Mouse (Mus musculus) forebrain, embryonic 13.5 days (tissue): ENCODE measurements around the gene Fam173a. TPM values are rescaled to one million over a fixed set of nuclear protein-coding genes. Genes with fewer than 3 reads are reported as not detected.

Experiments
- ATAC-seq: fragments of 200-750 bp; cut with Nextera tagmentation; 2 replicates; pipeline ENCODE4 v1.8.0; 2017
- H3K27ac ChIP-seq: fragments of 300-500 bp; sonication (generic); 2 replicates; pipeline ENCODE4 v1.5.1; 2015; ENCODE audit warnings: inconsistent platforms, mild to moderate bottlenecking, moderate library complexity
- H3K27me3 ChIP-seq: fragments of 300-500 bp; sonication (generic); 2 replicates; pipeline ENCODE4 v1.6.1; 2015; ENCODE audit warnings: mild to moderate bottlenecking, inconsistent platforms
- H3K36me3 ChIP-seq: fragments of 300-500 bp; sonication (generic); 2 replicates; pipeline ENCODE4 v1.6.1; 2015; ENCODE audit warnings: mild to moderate bottlenecking, inconsistent platforms; ENCODE audit not compliant: poor library complexity, severe bottlenecking
- H3K4me1 ChIP-seq: fragments of 300-500 bp; sonication (generic); 2 replicates; pipeline ENCODE4 v1.6.1; 2015; ENCODE audit warnings: inconsistent platforms
- H3K4me2 ChIP-seq: fragments of 300-500 bp; sonication (generic); 2 replicates; pipeline ENCODE4 v1.6.1; 2015; ENCODE audit warnings: inconsistent platforms, mild to moderate bottlenecking, moderate library complexity
- H3K4me3 ChIP-seq: fragments of 300-500 bp; sonication (generic); 2 replicates; pipeline ENCODE4 v1.5.1; 2015; ENCODE audit warnings: mild to moderate bottlenecking, inconsistent platforms
- H3K9ac ChIP-seq: fragments of 300-500 bp; sonication (generic); 2 replicates; pipeline ENCODE4 v1.6.1; 2015; ENCODE audit warnings: mild to moderate bottlenecking, inconsistent platforms
- H3K9me3 ChIP-seq: fragments of 300-500 bp; sonication (generic); replicated peaks from 2 replicates; pipeline ENCODE4 v1.6.1; 2016; ENCODE audit warnings: inconsistent platforms
- WGBS: fragments of 180-500 bp; shearing (Covaris S2); methylation state at CpG from one replicate; pipeline ENCODE4 v1.1.7; 2015; 5-methylcytosine and 5-hydroxymethylcytosine counted together
- polyA plus RNA-seq: library from polyadenylated mRNA; unstranded; fragments of >200 nt; fragmentation: Nextera tagmentation; extraction: Ambion mirVana; gene quantifications from 2 replicates; pipeline ENCODE4 v1.2.1, GENCODE M21; 2015

Gene Fam173a
- polyA plus RNA-seq, 1 experiment from 2014 or later, result 75.5 TPM

DNA sequence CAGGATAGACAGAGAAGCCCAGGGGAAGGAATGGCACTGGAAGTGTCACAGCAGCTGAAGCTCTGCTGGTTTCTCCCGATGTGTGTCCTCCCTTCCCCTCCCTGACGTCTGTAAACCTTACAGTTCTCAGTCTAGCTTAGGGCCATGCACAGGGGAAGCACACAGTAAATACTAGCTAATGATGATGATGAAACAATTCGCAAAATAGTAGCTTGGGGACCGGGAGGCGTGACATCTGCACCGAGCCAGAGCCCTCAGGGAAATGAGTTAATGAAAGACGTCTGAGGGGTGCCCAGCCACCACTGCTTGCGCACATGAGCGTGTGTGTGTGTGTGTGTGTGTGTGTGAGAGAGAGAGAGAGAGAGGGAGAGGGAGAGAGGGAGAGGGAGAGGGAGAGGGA is 23.4 kb downstream of the Fam173a start:
- no peak for ATAC-seq
- H3K4me2 ChIP-seq, result no peak overlapping the region
- no peaks in the 10 kb centered on the region for H3K36me3 ChIP-seq
- H3K27ac ChIP-seq, result no peak overlapping the region
- peaks cover 16% of the 10 kb centered on the region for H3K4me1 ChIP-seq
- WGBS, result 60% methylated on average over 9 of the region's 9 CpGs
- peaks cover 14% of the 10 kb centered on the region for H3K27me3 ChIP-seq
- no peaks in the 10 kb centered on the region for H3K9me3 ChIP-seq
- H3K4me3 ChIP-seq, result no peak overlapping the region
- H3K9ac ChIP-seq, result no peak overlapping the region

DNA sequence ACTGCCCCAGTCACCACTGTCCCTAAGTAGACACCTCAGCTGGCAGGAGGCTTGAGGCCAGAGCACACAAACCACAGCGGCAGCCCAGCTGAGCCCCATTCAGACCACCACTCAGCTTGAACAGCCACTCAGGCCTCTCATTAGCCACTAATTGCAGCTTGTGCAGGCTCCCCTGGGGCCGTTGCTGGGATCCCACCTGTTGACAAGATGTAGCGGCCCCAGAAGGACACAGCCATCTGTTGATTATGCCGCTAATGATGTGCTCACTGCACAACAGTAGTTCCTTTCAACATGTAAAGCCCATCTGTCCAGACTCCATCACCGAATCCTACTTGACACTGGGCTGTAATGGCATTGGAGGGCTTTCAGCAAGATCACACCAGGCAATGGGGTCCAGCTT is 26.8 kb downstream of the Fam173a start:
- Histone ChIP-seq H3K36me3 (no peaks in the 10 kb centered on the region), H3K4me2 (no peak overlapping the region), H3K27ac (no peak overlapping the region), H3K9ac (0 out of 2 replicates have a peak overlapping the region, but pooled peaks have one; percentile 1), H3K4me1 (peaks cover 10% of the 10 kb centered on the region), H3K4me3 (no peak overlapping the region), H3K9me3 (no peaks in the 10 kb centered on the region), H3K27me3 (peaks cover 14% of the 10 kb centered on the region)
- WGBS, result 14% methylated on average over 5 of the region's 5 CpGs
- ATAC-seq, result peak; percentile 74; the same call in 1 of the 2 replicates

DNA sequence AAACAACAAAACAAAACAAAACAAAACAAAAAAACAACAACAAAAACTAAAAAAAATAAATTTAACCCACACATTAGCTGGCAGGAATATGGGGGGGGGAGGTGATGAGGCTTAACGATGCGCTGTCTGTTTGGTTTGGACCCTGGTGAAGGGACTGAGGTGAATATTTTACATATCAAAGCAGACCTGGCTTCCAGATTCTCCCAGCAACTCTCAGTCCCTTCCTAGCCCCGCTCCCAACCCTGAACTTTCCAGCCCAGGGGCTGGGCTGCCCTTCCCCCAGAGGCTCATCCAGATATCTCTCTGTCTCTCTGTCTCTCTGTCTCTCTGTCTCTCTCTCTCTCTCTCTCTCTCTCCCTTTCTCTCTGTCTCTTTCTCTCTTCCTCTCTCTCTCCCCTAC is 30.1 kb downstream of the Fam173a start:
- H3K4me3 ChIP-seq, result no peak overlapping the region
- H3K9ac ChIP-seq, result no peak overlapping the region
- H3K36me3 ChIP-seq, result no peaks in the 10 kb centered on the region
- 0 out of 2 replicates have a peak, but pooled peaks cover 7% of the 10 kb centered on the region for H3K27me3 ChIP-seq
- peaks cover 10% of the 10 kb centered on the region for H3K4me1 ChIP-seq
- H3K4me2 ChIP-seq, result no peak overlapping the region
- ATAC-seq, result no peak
- 34% methylated on average over 3 of the region's 3 CpGs for WGBS
- no peaks in the 10 kb centered on the region for H3K9me3 ChIP-seq
- H3K27ac ChIP-seq, result no peak overlapping the region

DNA sequence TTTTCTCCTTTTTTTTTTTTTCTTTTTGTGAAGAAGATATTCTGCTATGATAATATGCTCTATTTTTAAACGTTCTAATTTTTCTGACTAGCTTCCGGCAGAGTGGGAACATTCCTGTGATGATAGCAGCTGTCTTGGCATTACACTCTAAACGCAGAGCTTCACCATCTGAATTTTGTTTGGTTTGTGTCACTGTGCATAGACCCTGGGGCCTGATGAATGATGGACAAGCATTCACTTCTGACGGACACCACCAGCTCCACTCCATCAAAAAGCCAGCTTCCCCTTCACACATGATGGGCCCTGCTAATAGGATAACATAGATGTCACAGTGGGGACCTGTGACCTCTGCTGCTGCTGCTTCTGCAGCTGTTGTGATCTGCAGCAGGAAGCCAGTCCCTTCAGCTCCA is 31.1 kb downstream of the Fam173a start:
- Histone ChIP-seq H3K9ac (no peak overlapping the region), H3K27me3 (0 out of 2 replicates have a peak, but pooled peaks cover 4% of the 10 kb centered on the region), H3K36me3 (no peaks in the 10 kb centered on the region), H3K4me3 (no peak overlapping the region), H3K4me2 (no peak overlapping the region), H3K27ac (no peak overlapping the region), H3K9me3 (no peaks in the 10 kb centered on the region), H3K4me1 (peaks cover 9% of the 10 kb centered on the region)
- WGBS, result 57% methylated on average over 4 of the region's 4 CpGs
- no peak for ATAC-seq

DNA sequence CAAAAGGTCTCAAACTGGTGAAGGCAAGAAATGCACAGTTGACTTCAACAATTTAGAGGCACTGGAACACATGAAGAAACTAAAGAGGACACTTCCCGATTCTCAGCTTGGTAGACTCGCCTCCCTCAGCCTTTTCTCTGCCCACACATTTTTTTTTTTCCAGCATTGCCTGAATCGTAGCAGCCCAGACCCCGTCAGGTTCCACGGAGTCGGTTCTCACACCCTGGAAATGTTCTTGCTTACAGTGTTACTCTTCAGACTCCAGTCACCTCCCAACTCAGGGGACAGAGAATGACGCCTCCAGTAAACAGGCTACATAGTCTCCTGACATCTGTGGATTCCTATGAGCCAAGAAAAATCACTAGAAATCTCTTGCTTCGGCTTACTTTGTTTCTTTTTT is 32.6 kb downstream of the Fam173a start:
- no peak for ATAC-seq
- Histone ChIP-seq H3K4me2 (no peak overlapping the region), H3K27ac (no peak overlapping the region), H3K27me3 (0 out of 2 replicates have a peak, but pooled peaks cover 4% of the 10 kb centered on the region), H3K36me3 (no peaks in the 10 kb centered on the region), H3K4me3 (no peak overlapping the region), H3K9ac (no peak overlapping the region), H3K4me1 (no peaks in the 10 kb centered on the region), H3K9me3 (no peaks in the 10 kb centered on the region)
- 80% methylated on average over 8 of the region's 8 CpGs for WGBS

DNA sequence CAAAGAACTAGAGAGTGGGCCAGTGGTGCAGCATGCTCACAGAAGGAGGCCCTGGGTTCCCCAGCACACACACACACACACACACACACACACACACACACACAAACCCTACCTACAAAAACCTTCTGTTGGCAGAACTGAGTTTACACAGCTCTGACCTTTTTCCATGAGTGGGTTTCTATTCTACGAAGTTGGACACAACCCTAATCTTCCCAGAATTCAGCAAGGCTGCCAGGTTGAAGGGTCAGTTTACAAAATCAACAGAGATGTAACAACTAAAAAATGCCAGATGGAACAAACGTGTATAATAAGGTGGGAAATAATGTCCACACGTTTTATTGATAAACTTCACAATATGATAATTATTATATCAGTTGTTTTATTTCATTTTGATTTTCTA is 35.0 kb downstream of the Fam173a start:
- Histone ChIP-seq H3K9ac (no peak overlapping the region), H3K4me2 (no peak overlapping the region), H3K27me3 (0 out of 2 replicates have a peak, but pooled peaks cover 4% of the 10 kb centered on the region), H3K4me1 (no peaks in the 10 kb centered on the region), H3K9me3 (no peaks in the 10 kb centered on the region), H3K36me3 (no peaks in the 10 kb centered on the region), H3K4me3 (no peak overlapping the region), H3K27ac (no peak overlapping the region)
- no peak for ATAC-seq
- WGBS, result 80% methylated on average over 3 of the region's 3 CpGs

DNA sequence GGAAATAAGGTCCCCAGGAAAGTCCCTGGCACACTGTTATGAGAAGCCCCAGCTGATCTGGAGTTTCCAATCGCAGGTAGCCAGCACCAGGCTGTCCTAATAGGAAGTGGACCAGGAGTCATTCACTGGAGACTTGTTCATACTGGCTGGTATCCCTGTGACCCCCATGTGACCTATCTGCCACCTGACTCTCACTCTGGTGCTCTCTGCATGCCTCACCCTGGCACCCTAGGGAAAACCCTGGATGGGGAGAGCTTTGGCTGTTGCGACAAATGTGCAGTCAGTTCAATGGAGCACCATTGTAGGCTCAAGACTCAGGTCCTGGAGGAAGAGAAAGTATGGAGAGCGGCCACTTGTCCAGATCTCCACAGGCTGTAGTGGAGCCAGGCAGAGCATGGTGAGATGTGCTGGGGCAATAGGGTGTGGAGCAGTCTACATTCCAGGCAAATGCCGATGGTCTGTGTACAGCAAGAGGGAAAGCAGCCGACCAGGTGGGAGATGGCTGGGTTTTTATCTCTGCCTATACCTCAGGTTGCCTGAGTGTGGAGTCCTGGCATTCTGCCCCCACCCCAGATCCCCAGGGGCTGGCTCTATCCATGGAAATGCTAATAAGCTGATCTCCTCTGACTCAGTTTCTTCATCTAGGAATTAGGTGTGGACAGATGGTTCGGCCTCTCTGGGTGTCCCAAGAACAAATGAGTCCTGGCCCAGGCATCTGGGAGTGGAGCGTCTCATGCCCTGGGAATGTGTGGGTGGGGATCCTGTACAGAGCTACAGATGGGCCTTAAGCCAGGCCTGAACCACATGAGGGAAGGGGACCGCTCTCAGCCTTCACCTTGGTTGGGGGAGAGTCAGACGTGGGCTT is 36.1 kb downstream of the Fam173a start:
- Histone ChIP-seq H3K4me2 (no peak overlapping the region), H3K4me1 (peaks cover 2% of the 10 kb centered on the region), H3K36me3 (no peaks in the 10 kb centered on the region), H3K27me3 (0 out of 2 replicates have a peak, but pooled peaks cover 4% of the 10 kb centered on the region), H3K9ac (no peak overlapping the region), H3K27ac (no peak overlapping the region), H3K4me3 (no peak overlapping the region), H3K9me3 (no peaks in the 10 kb centered on the region)
- 80% methylated on average over 9 of the region's 9 CpGs for WGBS
- no peak for ATAC-seq

DNA sequence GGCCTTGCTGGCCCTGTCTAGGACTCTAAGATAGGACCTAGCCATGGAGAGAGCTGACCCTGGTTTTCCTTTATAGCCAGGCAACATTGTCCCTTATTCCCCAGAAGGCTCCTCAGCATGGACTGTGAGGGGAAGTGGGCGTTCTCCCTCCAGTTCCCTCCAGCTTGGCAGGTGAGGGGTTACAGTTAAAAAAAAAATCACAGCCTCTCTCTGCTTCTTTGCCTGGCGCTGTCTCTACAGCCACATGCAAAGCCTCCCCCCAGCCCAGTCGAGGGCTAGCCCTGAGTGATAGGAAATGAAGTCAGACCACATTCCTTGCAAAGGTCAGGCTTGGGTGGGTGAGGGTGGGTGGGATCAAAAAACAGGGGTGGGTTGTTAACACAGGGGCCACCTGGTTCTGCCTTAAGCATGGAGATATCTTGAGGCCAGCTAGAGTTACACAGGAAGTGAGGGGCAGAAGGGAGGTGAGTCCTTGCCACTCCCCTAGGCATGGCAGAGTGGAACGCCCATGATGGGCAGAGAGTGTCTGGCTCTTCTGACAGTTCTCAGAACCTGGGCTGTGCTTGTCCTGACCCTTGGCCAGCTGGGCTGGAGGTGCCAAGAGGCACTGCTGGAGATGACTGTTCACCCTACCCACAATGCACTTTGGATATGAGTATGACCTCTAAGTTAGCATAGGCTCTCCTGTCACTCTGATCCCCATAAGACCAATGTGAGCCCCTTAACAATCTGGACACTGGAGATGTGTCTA is 36.9 kb downstream of the Fam173a start:
- H3K27me3 ChIP-seq, result 0 out of 2 replicates have a peak, but pooled peaks cover 4% of the 10 kb centered on the region
- WGBS, result 61% methylated on average over 4 of the region's 4 CpGs
- no peaks in the 10 kb centered on the region for H3K36me3 ChIP-seq
- H3K9ac ChIP-seq, result no peak overlapping the region
- no peaks in the 10 kb centered on the region for H3K9me3 ChIP-seq
- peaks cover 7% of the 10 kb centered on the region for H3K4me1 ChIP-seq
- no peak overlapping the region for H3K4me3 ChIP-seq
- H3K4me2 ChIP-seq, result no peak overlapping the region
- H3K27ac ChIP-seq, result no peak overlapping the region
- ATAC-seq, result no peak

DNA sequence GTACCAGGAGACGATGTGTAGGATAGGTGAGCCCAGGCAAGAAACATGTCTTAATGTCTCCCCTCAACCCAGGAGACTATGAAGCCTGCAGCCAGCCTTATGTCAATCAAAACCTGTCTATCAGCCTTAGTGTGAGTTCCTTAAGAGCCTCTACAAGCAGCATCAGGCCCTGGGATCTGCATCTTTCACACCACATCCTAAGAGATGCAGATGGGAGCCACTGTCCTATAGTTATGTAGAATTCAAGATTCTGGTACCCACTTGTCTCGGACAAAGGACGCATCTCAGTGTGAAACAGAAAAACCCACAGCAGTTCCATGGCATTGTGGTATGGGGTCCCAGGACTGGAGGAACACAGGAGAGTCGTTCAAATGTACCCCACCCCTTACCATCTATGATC is 37.6 kb downstream of the Fam173a start:
- Histone ChIP-seq H3K27ac (no peak overlapping the region), H3K4me1 (peaks cover 7% of the 10 kb centered on the region), H3K9ac (no peak overlapping the region), H3K27me3 (0 out of 2 replicates have a peak, but pooled peaks cover 4% of the 10 kb centered on the region), H3K4me3 (no peak overlapping the region), H3K9me3 (no peaks in the 10 kb centered on the region), H3K4me2 (no peak overlapping the region), H3K36me3 (no peaks in the 10 kb centered on the region)
- WGBS, result 79% methylated on average over 4 of the region's 4 CpGs
- ATAC-seq, result no peak

DNA sequence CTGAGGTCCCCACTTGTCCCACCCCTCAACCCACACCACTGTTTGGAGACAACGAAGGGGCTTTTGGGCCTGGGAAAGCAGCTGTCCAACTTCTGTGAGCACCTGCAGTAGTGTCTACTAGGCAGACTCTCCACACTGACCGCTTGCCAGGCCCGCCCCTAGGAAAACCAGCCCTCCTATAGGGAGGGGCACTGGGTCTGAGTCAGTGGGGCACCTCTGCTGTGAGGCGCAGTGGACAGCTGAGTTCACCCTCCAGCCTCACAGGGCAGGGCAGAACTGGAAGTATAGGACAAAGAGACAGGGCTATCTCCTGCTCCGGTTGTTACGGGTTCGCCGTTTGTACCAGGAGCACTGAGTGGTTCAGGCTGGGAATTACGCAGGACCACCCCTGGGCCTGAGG is 38.5 kb downstream of the Fam173a start, which contains the start of gene Msln:
TSS of gene Msln (minus strand) at position 138 of the 400 bp plus-strand sequence.
- Histone ChIP-seq H3K36me3 (no peaks in the 10 kb centered on the region), H3K27ac (no peak within 1 kb of the TSS), H3K9ac (no peak within 1 kb of the TSS), H3K9me3 (no peaks in the 10 kb centered on the region), H3K27me3 (peaks cover 2% of the 10 kb centered on the region; the same call in 1 of the 2 replicates), H3K4me2 (no peak within 1 kb of the TSS), H3K4me3 (no peak within 1 kb of the TSS), H3K4me1 (peaks cover 7% of the 10 kb centered on the region)
- ATAC-seq, result no peak
- WGBS, result 74% methylated on average over 9 of the region's 9 CpGs

DNA sequence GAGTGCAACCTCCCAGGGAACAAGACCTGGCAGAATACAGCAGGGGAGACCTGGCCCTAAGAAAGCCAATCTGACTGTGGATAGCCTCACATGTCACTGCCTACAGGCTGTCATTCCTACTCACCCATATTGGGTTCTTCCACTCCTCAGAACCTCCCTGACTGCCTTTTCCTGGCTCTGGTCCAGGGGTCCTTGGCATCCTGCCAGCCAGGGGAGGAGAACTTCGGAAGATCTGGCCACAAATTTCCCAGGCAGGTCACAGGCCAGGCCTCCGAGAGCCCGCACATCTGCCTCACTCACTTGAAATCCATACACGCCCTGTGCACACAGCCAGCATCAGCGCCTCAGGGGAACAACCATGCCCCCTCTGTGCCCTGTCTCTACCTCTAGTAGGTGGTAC is 41.3 kb downstream of the Fam173a start:
- no peak overlapping the region for H3K4me3 ChIP-seq
- peaks cover 7% of the 10 kb centered on the region for H3K4me1 ChIP-seq
- H3K9me3 ChIP-seq, result no peaks in the 10 kb centered on the region
- no peaks in the 10 kb centered on the region for H3K36me3 ChIP-seq
- H3K9ac ChIP-seq, result 0 out of 2 replicates have a peak overlapping the region, but pooled peaks have one; percentile 13
- WGBS, result 51% methylated on average over 5 of the region's 5 CpGs
- H3K27ac ChIP-seq, result no peak overlapping the region
- no peak for ATAC-seq
- no peak overlapping the region for H3K4me2 ChIP-seq
- H3K27me3 ChIP-seq, result peaks cover 5% of the 10 kb centered on the region; the same call in 1 of the 2 replicates

DNA sequence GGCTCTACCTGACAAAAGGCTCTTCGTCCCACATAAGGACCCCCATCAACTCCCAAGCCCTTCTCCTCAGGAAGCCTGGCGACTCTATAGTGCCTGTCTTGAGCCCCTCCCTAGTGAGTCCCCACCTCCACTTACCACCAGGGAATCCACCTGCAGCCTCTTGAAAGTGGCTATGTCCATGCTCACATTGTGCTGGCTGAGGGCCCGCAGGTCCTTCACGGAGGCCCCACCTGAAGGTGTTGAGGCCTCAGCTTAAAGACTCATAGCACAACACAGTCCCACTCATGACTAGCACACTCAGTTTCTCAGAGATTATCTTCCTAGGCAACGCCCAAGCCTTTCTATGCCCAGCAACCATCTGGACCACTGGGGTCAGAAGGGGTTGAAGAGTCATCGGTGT is 43.4 kb downstream of the Fam173a start:
- WGBS, result 85% methylated on average over 6 of the region's 6 CpGs
- H3K4me2 ChIP-seq, result no peak overlapping the region
- no peak overlapping the region for H3K9ac ChIP-seq
- no peaks in the 10 kb centered on the region for H3K9me3 ChIP-seq
- H3K36me3 ChIP-seq, result no peaks in the 10 kb centered on the region
- H3K4me3 ChIP-seq, result no peak overlapping the region
- H3K4me1 ChIP-seq, result peaks cover 7% of the 10 kb centered on the region
- no peak for ATAC-seq
- peaks cover 5% of the 10 kb centered on the region; the same call in 1 of the 2 replicates for H3K27me3 ChIP-seq
- no peak overlapping the region for H3K27ac ChIP-seq
